Mouse (Mus musculus): ENCODE measurements around the gene Impg2. TPM values are rescaled to one million over a fixed set of nuclear protein-coding genes. Genes with fewer than 3 reads are reported as not detected.

Gene Impg2
- total RNA-seq, 1 experiment = not detected

GRCm38 (mm10) chr16:56286977-56287376 lies 82.9 kb downstream of the Impg2 start:
- no peak for TF ChIP-seq ZNF384 (IDR thresholded peaks at IDR 0.05; ENCODE audit: low read depth, low read length)
- no peak for TF ChIP-seq CHD2 (IDR thresholded peaks at IDR 0.05; ENCODE audit: low read depth, low read length)
- TF ChIP-seq MAFK (IDR thresholded peaks at IDR 0.05; ENCODE audit: insufficient read depth, low read depth, low read length) = no peak
- no peak for TF ChIP-seq HCFC1 (IDR thresholded peaks at IDR 0.05; ENCODE audit: borderline replicate concordance, insufficient read depth, low read length)
- no peak for TF ChIP-seq ZC3H11A (IDR thresholded peaks at IDR 0.05; ENCODE audit: borderline replicate concordance, low read depth, low read length)
- Histone ChIP-seq H3K27ac (ENCODE audit: insufficient read depth, low read depth, low read length, poor library complexity, severe bottlenecking) (no peak overlapping the region), H3K4me1 (ENCODE audit: control insufficient read depth in 2 of 2, insufficient read depth in 2 of 2, low read length in 2 of 2, poor library complexity in 1 of 2) (no peaks in the 10 kb centered on the region), H3K36me3 (ENCODE audit: control insufficient read depth, insufficient read depth, low read length, poor library complexity, severe bottlenecking) (no peaks in the 10 kb centered on the region), H3K4me3 (ENCODE audit: insufficient read depth in 1 of 2, low read depth in 1 of 2, low read length in 2 of 2, poor library complexity in 1 of 2, severe bottlenecking in 1 of 2) (no peak overlapping the region), H3K9ac (ENCODE audit: insufficient read depth, low read depth, low read length, poor library complexity, severe bottlenecking) (no peak overlapping the region), H3K9me3 (ENCODE audit: control insufficient read depth, insufficient read depth, low read depth, low read length) (no peaks in the 10 kb centered on the region)
- in situ Hi-C loops (cut with MboI; ENCODE audit: low sequenced_read_pairs in 2 of 2, unreplicated experiment in 2 of 2) = no loop called here
- no peak for DNase-seq (ENCODE audit: low read depth, low spot score)

- Histone ChIP-seq H3K9ac (ENCODE audit: insufficient read depth, low read depth, low read length, poor library complexity, severe bottlenecking) (no peak overlapping the region), H3K9me3 (ENCODE audit: control insufficient read depth, insufficient read depth, low read depth, low read length) (no peaks in the 10 kb centered on the region), H3K4me1 (ENCODE audit: control insufficient read depth in 2 of 2, insufficient read depth in 2 of 2, low read length in 2 of 2, poor library complexity in 1 of 2) (no peaks in the 10 kb centered on the region), H3K4me3 (ENCODE audit: insufficient read depth in 1 of 2, low read depth in 1 of 2, low read length in 2 of 2, poor library complexity in 1 of 2, severe bottlenecking in 1 of 2) (no peak overlapping the region), H3K36me3 (ENCODE audit: control insufficient read depth, insufficient read depth, low read length, poor library complexity, severe bottlenecking) (no peaks in the 10 kb centered on the region), H3K27ac (ENCODE audit: insufficient read depth, low read depth, low read length, poor library complexity, severe bottlenecking) (no peak overlapping the region)
- TF ChIP-seq ZNF384 (IDR thresholded peaks at IDR 0.05; ENCODE audit: low read depth, low read length) (no peak), CHD2 (IDR thresholded peaks at IDR 0.05; ENCODE audit: low read depth, low read length) (no peak), HCFC1 (IDR thresholded peaks at IDR 0.05; ENCODE audit: borderline replicate concordance, insufficient read depth, low read length) (no peak), MAFK (IDR thresholded peaks at IDR 0.05; ENCODE audit: insufficient read depth, low read depth, low read length) (no peak), ZC3H11A (IDR thresholded peaks at IDR 0.05; ENCODE audit: borderline replicate concordance, low read depth, low read length) (no peak)
- in situ Hi-C loops (cut with MboI; ENCODE audit: low sequenced_read_pairs in 2 of 2, unreplicated experiment in 2 of 2) = no loop called here
- no peak for DNase-seq (ENCODE audit: low read depth, low spot score)
Observed at GRCm38 (mm10) chr16:56294887-56295286, 90.8 kb downstream of the Impg2 start.

GRCm38 (mm10) chr16:56295888-56296648 lies 92.0 kb downstream of the Impg2 start:
- TF ChIP-seq HCFC1 (IDR thresholded peaks at IDR 0.05; ENCODE audit: borderline replicate concordance, insufficient read depth, low read length) (no peak), ZC3H11A (IDR thresholded peaks at IDR 0.05; ENCODE audit: borderline replicate concordance, low read depth, low read length) (no peak), CHD2 (IDR thresholded peaks at IDR 0.05; ENCODE audit: low read depth, low read length) (no peak), MAFK (IDR thresholded peaks at IDR 0.05; ENCODE audit: insufficient read depth, low read depth, low read length) (no peak), ZNF384 (IDR thresholded peaks at IDR 0.05; ENCODE audit: low read depth, low read length) (no peak)
- Histone ChIP-seq H3K9me3 (ENCODE audit: control insufficient read depth, insufficient read depth, low read depth, low read length) (no peaks in the 10 kb centered on the region), H3K36me3 (ENCODE audit: control insufficient read depth, insufficient read depth, low read length, poor library complexity, severe bottlenecking) (no peaks in the 10 kb centered on the region), H3K4me1 (ENCODE audit: control insufficient read depth in 2 of 2, insufficient read depth in 2 of 2, low read length in 2 of 2, poor library complexity in 1 of 2) (no peaks in the 10 kb centered on the region), H3K27ac (ENCODE audit: insufficient read depth, low read depth, low read length, poor library complexity, severe bottlenecking) (no peak overlapping the region), H3K4me3 (ENCODE audit: insufficient read depth in 1 of 2, low read depth in 1 of 2, low read length in 2 of 2, poor library complexity in 1 of 2, severe bottlenecking in 1 of 2) (no peak overlapping the region), H3K9ac (ENCODE audit: insufficient read depth, low read depth, low read length, poor library complexity, severe bottlenecking) (no peak overlapping the region)
- in situ Hi-C loops (cut with MboI; ENCODE audit: low sequenced_read_pairs in 2 of 2, unreplicated experiment in 2 of 2) = no loop called here
- DNase-seq (ENCODE audit: low read depth, low spot score) = no peak

GRCm38 (mm10) chr16:56298248-56298647 lies 94.1 kb downstream of the Impg2 start:
- Histone ChIP-seq H3K27ac (ENCODE audit: insufficient read depth, low read depth, low read length, poor library complexity, severe bottlenecking) (no peak overlapping the region), H3K9ac (ENCODE audit: insufficient read depth, low read depth, low read length, poor library complexity, severe bottlenecking) (no peak overlapping the region), H3K4me1 (ENCODE audit: control insufficient read depth in 2 of 2, insufficient read depth in 2 of 2, low read length in 2 of 2, poor library complexity in 1 of 2) (no peaks in the 10 kb centered on the region), H3K36me3 (ENCODE audit: control insufficient read depth, insufficient read depth, low read length, poor library complexity, severe bottlenecking) (no peaks in the 10 kb centered on the region), H3K4me3 (ENCODE audit: insufficient read depth in 1 of 2, low read depth in 1 of 2, low read length in 2 of 2, poor library complexity in 1 of 2, severe bottlenecking in 1 of 2) (no peak overlapping the region), H3K9me3 (ENCODE audit: control insufficient read depth, insufficient read depth, low read depth, low read length) (no peaks in the 10 kb centered on the region)
- no peak for TF ChIP-seq MAFK (IDR thresholded peaks at IDR 0.05; ENCODE audit: insufficient read depth, low read depth, low read length)
- no peak for DNase-seq (ENCODE audit: low read depth, low spot score)
- in situ Hi-C loops (cut with MboI; ENCODE audit: low sequenced_read_pairs in 2 of 2, unreplicated experiment in 2 of 2) = no loop called here

- TF ChIP-seq MAFK (IDR thresholded peaks at IDR 0.05; ENCODE audit: insufficient read depth, low read depth, low read length) (no peak), HCFC1 (IDR thresholded peaks at IDR 0.05; ENCODE audit: borderline replicate concordance, insufficient read depth, low read length) (no peak), CHD2 (IDR thresholded peaks at IDR 0.05; ENCODE audit: low read depth, low read length) (no peak), ZNF384 (IDR thresholded peaks at IDR 0.05; ENCODE audit: low read depth, low read length) (no peak), ZC3H11A (IDR thresholded peaks at IDR 0.05; ENCODE audit: borderline replicate concordance, low read depth, low read length) (no peak)
- Histone ChIP-seq H3K9ac (ENCODE audit: insufficient read depth, low read depth, low read length, poor library complexity, severe bottlenecking) (no peak overlapping the region), H3K4me1 (ENCODE audit: control insufficient read depth in 2 of 2, insufficient read depth in 2 of 2, low read length in 2 of 2, poor library complexity in 1 of 2) (no peaks in the 10 kb centered on the region), H3K27ac (ENCODE audit: insufficient read depth, low read depth, low read length, poor library complexity, severe bottlenecking) (no peak overlapping the region), H3K9me3 (ENCODE audit: control insufficient read depth, insufficient read depth, low read depth, low read length) (no peaks in the 10 kb centered on the region), H3K4me3 (ENCODE audit: insufficient read depth in 1 of 2, low read depth in 1 of 2, low read length in 2 of 2, poor library complexity in 1 of 2, severe bottlenecking in 1 of 2) (no peak overlapping the region), H3K36me3 (ENCODE audit: control insufficient read depth, insufficient read depth, low read length, poor library complexity, severe bottlenecking) (no peaks in the 10 kb centered on the region)
- DNase-seq (ENCODE audit: low read depth, low spot score) = no peak
- in situ Hi-C loops (cut with MboI; ENCODE audit: low sequenced_read_pairs in 2 of 2, unreplicated experiment in 2 of 2) = no loop called here
Observed at GRCm38 (mm10) chr16:56298836-56299235, 94.7 kb downstream of the Impg2 start.
